Mouse (Mus musculus): ENCODE data around the gene Gm5617. TPM values are rescaled to one million over a fixed set of nuclear protein-coding genes. Genes with fewer than 3 reads are reported as not detected.
"Not testable (repeated sequence)": the region's sequence is repeated elsewhere in the genome, so short reads cannot be mapped to it uniquely, and the experiment has no call there.

Gene Gm5617
- polyA plus RNA-seq, 1 experiment from 2014 or later: 37.1 TPM

- Histone ChIP-seq H3K9me3 (no peaks in the 10 kb centered on the region), H3K4me3 (no peak overlapping the region), H3K36me3 (no peaks in the 10 kb centered on the region), H3K27me3 (no peaks in the 10 kb centered on the region), H3K27ac (no peak overlapping the region), H3K4me2 (no peak overlapping the region), H3K4me1 (no peaks in the 10 kb centered on the region; the same call in 1 of the 2 replicates), H3K9ac (no peak overlapping the region)
- ATAC-seq (ENCODE audit: insufficient number of reproducible peaks, insufficient read depth, low FRiP score, low TSS enrichment, low read depth): no peak
- 47% methylated on average over 8 of the region's 8 CpGs for WGBS
These were observed 9.6 kb downstream of the Gm5617 start for GRCm38 (mm10) chr9:48504741-48505365.

GRCm38 (mm10) chr9:48510134-48510533 is 14.9 kb downstream of the Gm5617 start:
- Histone ChIP-seq H3K9ac (no peak overlapping the region), H3K4me3 (no peak overlapping the region), H3K4me2 (no peak overlapping the region), H3K27ac (no peak overlapping the region), H3K9me3 (no peaks in the 10 kb centered on the region), H3K4me1 (no peaks in the 10 kb centered on the region), H3K27me3 (peaks cover 3% of the 10 kb centered on the region; the same call in 1 of the 2 replicates), H3K36me3 (no peaks in the 10 kb centered on the region)
- 84% methylated on average over 5 of the region's 5 CpGs for WGBS
- ATAC-seq (ENCODE audit: insufficient number of reproducible peaks, insufficient read depth, low FRiP score, low TSS enrichment, low read depth): no peak

- no peak overlapping the region for H3K4me2 ChIP-seq
- H3K27me3 ChIP-seq: peaks cover 11% of the 10 kb centered on the region
- H3K27ac ChIP-seq: no peak overlapping the region
- no peaks in the 10 kb centered on the region for H3K36me3 ChIP-seq
- no peak overlapping the region for H3K9ac ChIP-seq
- H3K4me3 ChIP-seq: no peak overlapping the region
- no peaks in the 10 kb centered on the region for H3K9me3 ChIP-seq
- 54% methylated on average over 1 of the region's 1 CpGs for WGBS
- H3K4me1 ChIP-seq: 0 out of 2 replicates have a peak, but pooled peaks cover 7% of the 10 kb centered on the region
- no peak for ATAC-seq (ENCODE audit: insufficient number of reproducible peaks, insufficient read depth, low FRiP score, low TSS enrichment, low read depth)
These were observed 20.1 kb downstream of the Gm5617 start for GRCm38 (mm10) chr9:48515332-48515731.

- H3K4me3 ChIP-seq: no peak overlapping the region; the same call in 1 of the 2 replicates
- no peaks in the 10 kb centered on the region for H3K36me3 ChIP-seq
- no peaks in the 10 kb centered on the region for H3K9me3 ChIP-seq
- H3K27me3 ChIP-seq: peaks cover 8% of the 10 kb centered on the region
- WGBS: 56% methylated on average over 11 of the region's 11 CpGs
- peak overlapping the region; percentile 48 for H3K4me2 ChIP-seq
- H3K27ac ChIP-seq: no peak overlapping the region
- no peak for ATAC-seq (ENCODE audit: insufficient number of reproducible peaks, insufficient read depth, low FRiP score, low TSS enrichment, low read depth)
- H3K9ac ChIP-seq: no peak overlapping the region
- 0 out of 2 replicates have a peak, but pooled peaks cover 7% of the 10 kb centered on the region for H3K4me1 ChIP-seq
These were observed 21.6 kb downstream of the Gm5617 start for GRCm38 (mm10) chr9:48516615-48517371.

- Histone ChIP-seq H3K9ac (no peak overlapping the region), H3K27me3 (peaks cover 8% of the 10 kb centered on the region), H3K4me1 (0 out of 2 replicates have a peak, but pooled peaks cover 7% of the 10 kb centered on the region), H3K36me3 (no peaks in the 10 kb centered on the region), H3K4me2 (peak overlapping the region; percentile 48), H3K9me3 (no peaks in the 10 kb centered on the region), H3K4me3 (peak overlapping the region; percentile 19), H3K27ac (no peak overlapping the region)
- ATAC-seq (ENCODE audit: insufficient number of reproducible peaks, insufficient read depth, low FRiP score, low TSS enrichment, low read depth): no peak
- 39% methylated on average over 19 of the region's 19 CpGs for WGBS
These were observed 22.3 kb downstream of the Gm5617 start for GRCm38 (mm10) chr9:48517372-48518130.

GRCm38 (mm10) chr9:48520405-48520804 is 25.2 kb downstream of the Gm5617 start:
- not testable (repeated sequence) for ATAC-seq (ENCODE audit: insufficient number of reproducible peaks, insufficient read depth, low FRiP score, low TSS enrichment, low read depth); H3K4me1 ChIP-seq
- WGBS: 51% methylated on average over 2 of the region's 7 CpGs

GRCm38 (mm10) chr9:48525566-48525965 is 30.3 kb downstream of the Gm5617 start:
- Histone ChIP-seq H3K27ac (no peak overlapping the region), H3K4me3 (no peak overlapping the region), H3K27me3 (peaks cover 3% of the 10 kb centered on the region; the same call in 1 of the 2 replicates), H3K9ac (no peak overlapping the region), H3K4me1 (no peaks in the 10 kb centered on the region), H3K4me2 (no peak overlapping the region), H3K36me3 (no peaks in the 10 kb centered on the region), H3K9me3 (no peaks in the 10 kb centered on the region)
- 14% methylated on average over 1 of the region's 1 CpGs for WGBS
- ATAC-seq (ENCODE audit: insufficient number of reproducible peaks, insufficient read depth, low FRiP score, low TSS enrichment, low read depth): no peak

More at GRCm38 (mm10) chr9:48520405-48520804, 25.2 kb downstream of the Gm5617 start:
- H3K27me3 ChIP-seq, H3K9ac ChIP-seq, H3K36me3 ChIP-seq, H3K4me3 ChIP-seq, H3K27ac ChIP-seq, H3K9me3 ChIP-seq, H3K4me2 ChIP-seq: not testable (repeated sequence)

- H3K4me2 ChIP-seq: no peak overlapping the region
- no peaks in the 10 kb centered on the region for H3K9me3 ChIP-seq
- ATAC-seq (ENCODE audit: insufficient number of reproducible peaks, insufficient read depth, low FRiP score, low TSS enrichment, low read depth): no peak
- no peaks in the 10 kb centered on the region for H3K36me3 ChIP-seq
- H3K4me1 ChIP-seq: no peaks in the 10 kb centered on the region
- no peak overlapping the region for H3K4me3 ChIP-seq
- H3K27ac ChIP-seq: no peak overlapping the region
- H3K9ac ChIP-seq: no peak overlapping the region
- peaks cover 3% of the 10 kb centered on the region; the same call in 1 of the 2 replicates for H3K27me3 ChIP-seq
- WGBS: 86% methylated on average over 4 of the region's 4 CpGs
These were observed 31.3 kb downstream of the Gm5617 start for GRCm38 (mm10) chr9:48526520-48526919.

GRCm38 (mm10) chr9:48531294-48531693 is 36.1 kb downstream of the Gm5617 start:
- H3K9me3 ChIP-seq: no peaks in the 10 kb centered on the region
- H3K4me2 ChIP-seq: no peak overlapping the region
- peaks cover 3% of the 10 kb centered on the region; the same call in 1 of the 2 replicates for H3K27me3 ChIP-seq
- 78% methylated on average over 4 of the region's 4 CpGs for WGBS
- ATAC-seq (ENCODE audit: insufficient number of reproducible peaks, insufficient read depth, low FRiP score, low TSS enrichment, low read depth): no peak
- H3K36me3 ChIP-seq: no peaks in the 10 kb centered on the region
- H3K4me3 ChIP-seq: no peak overlapping the region
- no peak overlapping the region for H3K27ac ChIP-seq
- no peak overlapping the region for H3K9ac ChIP-seq
- no peaks in the 10 kb centered on the region for H3K4me1 ChIP-seq

GRCm38 (mm10) chr9:48532203-48532602 is 37.0 kb downstream of the Gm5617 start:
- no peaks in the 10 kb centered on the region for H3K9me3 ChIP-seq
- H3K4me1 ChIP-seq: no peaks in the 10 kb centered on the region
- 75% methylated on average over 3 of the region's 3 CpGs for WGBS
- peaks cover 3% of the 10 kb centered on the region; the same call in 1 of the 2 replicates for H3K27me3 ChIP-seq
- no peak overlapping the region for H3K27ac ChIP-seq
- H3K4me3 ChIP-seq: no peak overlapping the region
- no peaks in the 10 kb centered on the region for H3K36me3 ChIP-seq
- ATAC-seq (ENCODE audit: insufficient number of reproducible peaks, insufficient read depth, low FRiP score, low TSS enrichment, low read depth): no peak
- H3K9ac ChIP-seq: no peak overlapping the region
- no peak overlapping the region for H3K4me2 ChIP-seq

- 80% methylated on average over 2 of the region's 2 CpGs for WGBS
- no peaks in the 10 kb centered on the region for H3K4me1 ChIP-seq
- H3K27ac ChIP-seq: no peak overlapping the region
- H3K4me3 ChIP-seq: no peak overlapping the region
- no peak overlapping the region for H3K9ac ChIP-seq
- ATAC-seq (ENCODE audit: insufficient number of reproducible peaks, insufficient read depth, low FRiP score, low TSS enrichment, low read depth): no peak
- no peaks in the 10 kb centered on the region for H3K9me3 ChIP-seq
- H3K27me3 ChIP-seq: peaks cover 3% of the 10 kb centered on the region; the same call in 1 of the 2 replicates
- H3K4me2 ChIP-seq: no peak overlapping the region
- H3K36me3 ChIP-seq: no peaks in the 10 kb centered on the region
These were observed 37.5 kb downstream of the Gm5617 start for GRCm38 (mm10) chr9:48532730-48533129.
